Mouse (Mus musculus): ENCODE data around the gene Gm49396. TPM values are rescaled to one million over a fixed set of nuclear protein-coding genes. Genes with fewer than 3 reads are reported as not detected.

Gm49396 gene
- polyA plus RNA-seq, 1 experiment from 2014 or later, result 21.7 TPM

DNA sequence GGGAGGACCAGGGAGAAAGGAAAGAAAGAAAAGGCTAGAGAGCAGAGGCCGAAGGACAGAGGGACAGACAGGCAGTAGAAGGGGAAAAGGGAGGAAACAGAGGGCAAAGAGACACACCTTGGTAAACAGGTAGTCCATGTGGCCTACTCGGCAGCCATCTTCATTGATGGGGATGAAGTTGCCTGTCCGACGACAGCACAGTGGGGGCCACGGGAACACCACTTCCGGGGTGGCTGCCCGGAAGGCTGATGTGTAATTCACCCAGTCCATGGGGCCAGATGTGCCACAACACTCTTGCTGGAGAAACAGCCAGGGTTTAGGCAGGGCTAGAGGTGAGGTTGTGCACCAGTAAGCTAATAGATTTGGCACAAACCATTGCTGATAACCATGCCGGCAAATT is 41.8 kb downstream of the Gm49396 start:
- no peaks in the 10 kb centered on the region for H3K36me3 ChIP-seq
- 86% methylated on average over 8 of the region's 8 CpGs for WGBS

DNA sequence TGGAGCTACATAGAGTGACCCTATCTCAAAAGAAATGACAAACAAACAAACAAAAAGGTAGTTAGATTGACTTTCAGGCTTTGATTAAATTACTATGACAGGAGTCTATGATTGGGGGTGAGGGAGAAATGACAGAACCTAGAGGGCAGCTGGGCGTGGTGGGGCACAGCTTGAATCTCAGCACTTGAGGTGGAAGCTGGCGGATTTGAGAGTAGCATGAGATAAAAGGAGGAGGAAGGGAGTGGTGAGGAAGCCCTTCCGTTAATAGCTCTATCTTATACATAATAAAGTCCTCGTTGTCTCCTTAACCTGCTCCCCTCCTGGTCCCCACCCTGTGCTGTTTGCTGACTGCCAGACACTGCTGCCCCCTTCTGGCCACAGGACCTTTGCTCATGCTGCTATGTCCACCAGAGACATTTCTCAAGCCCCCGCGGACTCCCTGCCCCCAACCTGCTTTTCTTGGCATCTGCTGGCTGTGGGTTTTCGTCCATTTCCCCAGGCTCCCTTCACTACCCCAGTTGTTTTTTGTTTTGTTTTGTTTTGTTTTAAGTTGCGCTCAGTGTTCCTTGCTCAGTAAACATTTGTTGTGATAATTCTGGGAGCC is 44.7 kb downstream of the Gm49396 start:
- ATAC-seq (replicated peaks), result no peak
- WGBS, result 27% methylated on average over 8 of the region's 8 CpGs
- H3K36me3 ChIP-seq, result no peaks in the 10 kb centered on the region
- H3K4me2 ChIP-seq (replicated peaks), result no peak overlapping the region
- no peaks in the 10 kb centered on the region for H3K9me3 ChIP-seq
- H3K4me3 ChIP-seq, result no peak overlapping the region
- no peak overlapping the region for H3K9ac ChIP-seq (replicated peaks)
- no peaks in the 10 kb centered on the region for H3K27me3 ChIP-seq
- no peak overlapping the region for H3K27ac ChIP-seq (replicated peaks)
- H3K4me1 ChIP-seq, result no peaks in the 10 kb centered on the region

More for the DNA sequence above, 41.8 kb downstream of the Gm49396 start:
- Histone ChIP-seq H3K4me3 (no peak overlapping the region), H3K4me2 (replicated peaks) (no peak overlapping the region), H3K4me1 (peaks cover 8% of the 10 kb centered on the region), H3K9me3 (no peaks in the 10 kb centered on the region), H3K9ac (replicated peaks) (no peak overlapping the region), H3K27ac (replicated peaks) (no peak overlapping the region), H3K27me3 (no peaks in the 10 kb centered on the region)
- ATAC-seq (replicated peaks), result no peak

DNA sequence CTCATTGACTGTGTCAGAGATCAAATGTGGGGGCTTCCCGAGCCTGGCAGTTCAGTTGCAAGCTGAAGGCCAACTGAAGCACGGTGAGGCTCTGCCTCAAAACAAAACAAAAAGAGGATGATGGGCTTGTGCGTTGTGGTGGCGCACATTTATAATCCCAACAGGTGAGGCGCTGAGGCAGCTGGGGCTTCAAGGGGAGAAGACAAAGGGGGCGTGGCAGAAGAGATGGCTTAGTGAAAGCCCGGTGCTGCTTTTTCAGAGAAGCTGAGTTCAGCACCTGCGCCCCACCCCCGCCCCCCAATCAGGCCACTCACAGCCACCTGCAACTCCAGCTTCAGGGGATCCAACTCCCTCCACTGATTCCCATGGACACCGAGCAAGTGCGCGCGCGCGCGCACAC is 45.3 kb downstream of the Gm49396 start:
- Histone ChIP-seq H3K36me3 (no peaks in the 10 kb centered on the region), H3K4me3 (no peak overlapping the region), H3K27ac (replicated peaks) (no peak overlapping the region), H3K27me3 (no peaks in the 10 kb centered on the region), H3K9me3 (no peaks in the 10 kb centered on the region), H3K4me1 (no peaks in the 10 kb centered on the region), H3K4me2 (replicated peaks) (no peak overlapping the region), H3K9ac (replicated peaks) (no peak overlapping the region)
- ATAC-seq (replicated peaks), result no peak
- 50% methylated on average over 16 of the region's 16 CpGs for WGBS

DNA sequence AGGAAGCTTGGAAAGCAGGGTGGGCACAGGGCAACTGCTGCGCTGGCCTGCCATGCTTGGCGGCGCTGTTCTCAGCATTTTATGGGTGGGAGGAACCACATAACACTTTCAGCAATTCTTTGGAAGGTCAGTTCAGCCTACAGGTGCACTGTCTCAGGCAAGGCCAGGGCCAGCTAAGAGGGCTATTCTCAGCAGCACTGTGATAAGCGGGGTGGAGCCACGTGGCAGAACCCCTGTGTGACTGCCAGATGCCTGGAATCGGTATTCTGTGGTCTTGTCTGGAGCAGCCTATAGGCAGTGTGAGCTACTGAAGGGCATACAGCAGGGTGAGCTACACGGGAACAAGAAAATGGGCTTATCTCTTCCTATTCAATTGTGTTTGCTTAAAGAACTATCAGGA is 46.9 kb downstream of the Gm49396 start:
- Histone ChIP-seq H3K27ac (replicated peaks) (no peak overlapping the region), H3K4me1 (no peaks in the 10 kb centered on the region), H3K4me2 (replicated peaks) (no peak overlapping the region), H3K4me3 (no peak overlapping the region), H3K9ac (replicated peaks) (no peak overlapping the region), H3K36me3 (no peaks in the 10 kb centered on the region), H3K27me3 (no peaks in the 10 kb centered on the region), H3K9me3 (no peaks in the 10 kb centered on the region)
- ATAC-seq (replicated peaks), result no peak
- WGBS, result 67% methylated on average over 7 of the region's 7 CpGs

GRCm38 (mm10) chr7:30612654-30613402 is 49.7 kb downstream of the Gm49396 start, which contains the start of gene Upk1a:
Gene Upk1a (minus strand): TSS chr7:30612847.
- no peaks in the 10 kb centered on the region for H3K4me1 ChIP-seq
- 87% methylated on average over 8 of the region's 8 CpGs for WGBS
- peaks cover 18% of the 10 kb centered on the region for H3K36me3 ChIP-seq
- no peak within 1 kb of the TSS for H3K9ac ChIP-seq (replicated peaks)
- no peaks in the 10 kb centered on the region for H3K9me3 ChIP-seq
- H3K27ac ChIP-seq (replicated peaks), result no peak within 1 kb of the TSS
- peak; percentile 35; the same call in 1 of the 2 replicates for ATAC-seq (replicated peaks)
- H3K4me2 ChIP-seq (replicated peaks), result no peak within 1 kb of the TSS
- H3K27me3 ChIP-seq, result no peaks in the 10 kb centered on the region
- no peak within 1 kb of the TSS for H3K4me3 ChIP-seq

GRCm38 (mm10) chr7:30613529-30614112 is 50.5 kb downstream of the Gm49396 start:
- Histone ChIP-seq H3K9ac (replicated peaks) (no peak overlapping the region), H3K4me2 (replicated peaks) (no peak overlapping the region), H3K9me3 (no peaks in the 10 kb centered on the region), H3K27ac (replicated peaks) (no peak overlapping the region), H3K4me1 (no peaks in the 10 kb centered on the region), H3K4me3 (no peak overlapping the region), H3K27me3 (no peaks in the 10 kb centered on the region), H3K36me3 (peaks cover 26% of the 10 kb centered on the region)
- ATAC-seq (replicated peaks), result peak; percentile 63; the same call in 1 of the 2 replicates
- WGBS, result 23% methylated on average over 14 of the region's 14 CpGs

DNA sequence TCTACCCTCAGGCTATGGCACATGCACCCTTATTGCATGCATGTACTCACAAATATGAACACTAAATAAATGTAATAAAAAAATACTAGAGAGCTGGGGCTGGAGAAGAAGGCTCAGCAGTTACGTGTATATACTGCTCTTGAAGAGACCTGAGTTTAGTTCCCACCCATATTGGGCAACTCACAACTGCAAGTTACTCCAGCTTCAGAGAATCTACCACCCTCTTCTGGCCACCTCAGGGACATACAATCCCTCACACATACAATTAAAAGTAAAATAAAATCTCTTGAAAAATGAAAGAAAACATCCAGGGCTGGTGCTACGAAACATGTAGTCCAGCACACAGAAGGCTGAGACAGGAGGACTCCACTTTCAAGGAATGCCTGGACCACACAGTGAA is 51.3 kb downstream of the Gm49396 start:
- Histone ChIP-seq H3K9me3 (no peaks in the 10 kb centered on the region), H3K36me3 (peaks cover 35% of the 10 kb centered on the region), H3K27ac (replicated peaks) (no peak overlapping the region), H3K27me3 (no peaks in the 10 kb centered on the region), H3K4me2 (replicated peaks) (no peak overlapping the region), H3K4me1 (no peaks in the 10 kb centered on the region), H3K4me3 (no peak overlapping the region), H3K9ac (replicated peaks) (no peak overlapping the region)
- WGBS, result 81% methylated on average over 2 of the region's 2 CpGs
- ATAC-seq (replicated peaks), result no peak

DNA sequence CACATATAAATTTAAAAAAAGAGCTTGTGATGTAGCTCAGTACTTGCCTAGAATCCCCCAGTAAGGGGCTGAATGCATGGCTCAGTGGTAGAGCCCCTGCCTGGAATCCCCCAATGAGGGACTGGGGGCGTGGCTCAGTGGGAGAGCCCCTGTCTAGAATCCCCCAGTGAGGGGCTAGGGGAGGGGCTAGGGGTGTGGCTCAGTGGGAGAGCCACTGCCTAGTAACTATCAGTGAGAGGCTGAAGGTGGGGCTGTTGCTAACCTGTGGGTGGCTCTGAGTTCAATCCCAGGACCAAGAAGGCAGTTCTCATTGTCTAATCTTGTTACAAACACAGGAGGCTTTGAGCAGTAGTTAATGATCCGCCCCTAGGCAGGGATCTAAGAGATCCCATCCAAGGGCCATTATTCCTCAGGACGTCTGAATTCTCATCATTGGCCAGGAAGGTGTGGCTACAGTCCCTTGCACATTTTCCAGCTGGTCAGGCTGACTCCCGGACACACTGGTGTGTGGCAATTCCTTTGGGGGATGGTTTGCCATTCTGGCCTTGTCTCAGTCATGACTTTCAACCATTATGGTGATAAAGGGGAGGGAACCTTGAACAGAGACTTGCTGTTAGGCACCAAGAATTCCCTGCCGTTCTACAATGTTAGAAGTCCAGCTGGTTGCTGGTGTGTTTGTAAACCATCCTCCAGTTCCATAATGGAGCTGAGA is 52.1 kb downstream of the Gm49396 start:
- H3K27ac ChIP-seq (replicated peaks), result no peak overlapping the region
- H3K36me3 ChIP-seq, result peaks cover 35% of the 10 kb centered on the region
- ATAC-seq (replicated peaks), result no peak
- no peak overlapping the region for H3K4me2 ChIP-seq (replicated peaks)
- no peak overlapping the region for H3K4me3 ChIP-seq
- no peaks in the 10 kb centered on the region for H3K9me3 ChIP-seq
- WGBS, result 62% methylated on average over 5 of the region's 5 CpGs
- no peak overlapping the region for H3K9ac ChIP-seq (replicated peaks)
- H3K27me3 ChIP-seq, result no peaks in the 10 kb centered on the region
- no peaks in the 10 kb centered on the region for H3K4me1 ChIP-seq

Small RNA genes within 50 kb of the gene (microRNA-seq; reads per million reads assigned to microRNA genes)
- gene Gm38670, result not detected
- not detected for gene Mir3569

Other genes starting within 250 kb of the Gm49396 start
- 7.3 and 9.0 TPM in 2 replicates for gene Syne4, start 248.5 kb upstream of the Gm49396 start, polyA plus RNA-seq (2015; fragmentation: Nextera tagmentation; extraction: Ambion mirVana)
- not detected in 2 replicates for gene E130208F15Rik, start 241.6 kb upstream of the Gm49396 start, polyA plus RNA-seq (2015; fragmentation: Nextera tagmentation; extraction: Ambion mirVana)
- 22.1 and 22.5 TPM in 2 replicates for gene Sdhaf1, start 239.4 kb upstream of the Gm49396 start, polyA plus RNA-seq (2015; fragmentation: Nextera tagmentation; extraction: Ambion mirVana)
- gene Lrfn3, start 200.6 kb upstream of the Gm49396 start, polyA plus RNA-seq (2015; fragmentation: Nextera tagmentation; extraction: Ambion mirVana), result 11.2 and 12.3 TPM in 2 replicates
- gene Tyrobp, start 149.6 kb upstream of the Gm49396 start, polyA plus RNA-seq (2015; fragmentation: Nextera tagmentation; extraction: Ambion mirVana), result 22.5 and 24.3 TPM in 2 replicates
- gene Hcst, start 143.5 kb upstream of the Gm49396 start, polyA plus RNA-seq (2015; fragmentation: Nextera tagmentation; extraction: Ambion mirVana), result not detected in 2 replicates
- gene Nfkbid, start 141.6 kb upstream of the Gm49396 start, polyA plus RNA-seq (2015; fragmentation: Nextera tagmentation; extraction: Ambion mirVana), result 1.9 TPM in 2 replicates
- gene Aplp1, start 117.8 kb upstream of the Gm49396 start, polyA plus RNA-seq (2015; fragmentation: Nextera tagmentation; extraction: Ambion mirVana), result 544 and 608 TPM in 2 replicates
- gene Kirrel2, start 105.7 kb upstream of the Gm49396 start, polyA plus RNA-seq (2015; fragmentation: Nextera tagmentation; extraction: Ambion mirVana), result 0.20 and 0.47 TPM in 2 replicates
- gene Nphs1, start 105.0 kb upstream of the Gm49396 start, polyA plus RNA-seq (2015; fragmentation: Nextera tagmentation; extraction: Ambion mirVana), result 0.23 TPM in 1 of 2 replicates, not detected in the other
- not detected in 2 replicates for gene Prodh2, start 69.7 kb upstream of the Gm49396 start, polyA plus RNA-seq (2015; fragmentation: Nextera tagmentation; extraction: Ambion mirVana)
- 115 and 121 TPM in 2 replicates for gene Arhgap33, start 28.3 kb upstream of the Gm49396 start, polyA plus RNA-seq (2015; fragmentation: Nextera tagmentation; extraction: Ambion mirVana)
- gene Hspb6, start 11.2 kb upstream of the Gm49396 start, polyA plus RNA-seq (2015; fragmentation: Nextera tagmentation; extraction: Ambion mirVana), result 9.3 and 10.4 TPM in 2 replicates
- 12.3 and 13.9 TPM in 2 replicates for gene Proser3, start 11.0 kb upstream of the Gm49396 start, polyA plus RNA-seq (2015; fragmentation: Nextera tagmentation; extraction: Ambion mirVana)
- 58.9 and 63.3 TPM in 2 replicates for gene Lin37, start 3.5 kb upstream of the Gm49396 start, polyA plus RNA-seq (2015; fragmentation: Nextera tagmentation; extraction: Ambion mirVana)
- gene U2af1l4, start within 50 bp of the Gm49396 start, polyA plus RNA-seq (2015; fragmentation: Nextera tagmentation; extraction: Ambion mirVana), result 118 and 122 TPM in 2 replicates
- 131 and 138 TPM in 2 replicates for gene Psenen, start 283 bp downstream of the Gm49396 start, polyA plus RNA-seq (2015; fragmentation: Nextera tagmentation; extraction: Ambion mirVana)
- 6.3 and 6.6 TPM in 2 replicates for gene Igflr1, start 2.1 kb downstream of the Gm49396 start, polyA plus RNA-seq (2015; fragmentation: Nextera tagmentation; extraction: Ambion mirVana)
- 10.4 and 12.0 TPM in 2 replicates for gene Kmt2b, start 25.4 kb downstream of the Gm49396 start, polyA plus RNA-seq (2015; fragmentation: Nextera tagmentation; extraction: Ambion mirVana)
- 0.33 and 0.50 TPM in 2 replicates for gene Zbtb32, start 35.6 kb downstream of the Gm49396 start, polyA plus RNA-seq (2015; fragmentation: Nextera tagmentation; extraction: Ambion mirVana)
- gene Upk1a, start 49.5 kb downstream of the Gm49396 start, polyA plus RNA-seq (2015; fragmentation: Nextera tagmentation; extraction: Ambion mirVana), result 0.11 and 0.47 TPM in 2 replicates
- 899 and 915 TPM in 2 replicates for gene Cox6b1, start 62.8 kb downstream of the Gm49396 start, polyA plus RNA-seq (2015; fragmentation: Nextera tagmentation; extraction: Ambion mirVana)
- not detected in 2 replicates for gene Etv2, start 72.5 kb downstream of the Gm49396 start, polyA plus RNA-seq (2015; fragmentation: Nextera tagmentation; extraction: Ambion mirVana)
- gene Rbm42, start 87.0 kb downstream of the Gm49396 start, polyA plus RNA-seq (2015; fragmentation: Nextera tagmentation; extraction: Ambion mirVana), result 167 and 169 TPM in 2 replicates
- 36.2 and 38.3 TPM in 2 replicates for gene Haus5, start 101.7 kb downstream of the Gm49396 start, polyA plus RNA-seq (2015; fragmentation: Nextera tagmentation; extraction: Ambion mirVana)
- not detected in 2 replicates for gene Pmis2, start 108.3 kb downstream of the Gm49396 start, polyA plus RNA-seq (2015; fragmentation: Nextera tagmentation; extraction: Ambion mirVana)
- gene 2200002J24Rik, start 135.6 kb downstream of the Gm49396 start, polyA plus RNA-seq (2015; fragmentation: Nextera tagmentation; extraction: Ambion mirVana), result not detected in 2 replicates
- gene Atp4a, start 148.9 kb downstream of the Gm49396 start, polyA plus RNA-seq (2015; fragmentation: Nextera tagmentation; extraction: Ambion mirVana), result 1.1 and 1.9 TPM in 2 replicates
- gene Tmem147, start 166.2 kb downstream of the Gm49396 start, polyA plus RNA-seq (2015; fragmentation: Nextera tagmentation; extraction: Ambion mirVana), result 197 and 199 TPM in 2 replicates
- 1.1 TPM in 2 replicates for gene Gapdhs, start 180.3 kb downstream of the Gm49396 start, polyA plus RNA-seq (2015; fragmentation: Nextera tagmentation; extraction: Ambion mirVana)
- 1.6 and 2.0 TPM in 2 replicates for gene Sbsn, start 188.1 kb downstream of the Gm49396 start, polyA plus RNA-seq (2015; fragmentation: Nextera tagmentation; extraction: Ambion mirVana)
- gene Dmkn, start 200.4 kb downstream of the Gm49396 start, polyA plus RNA-seq (2015; fragmentation: Nextera tagmentation; extraction: Ambion mirVana), result 0.26 and 0.74 TPM in 2 replicates
- 1.3 TPM in 1 of 2 replicates, not detected in the other for gene Krtdap, start 224.6 kb downstream of the Gm49396 start, polyA plus RNA-seq (2015; fragmentation: Nextera tagmentation; extraction: Ambion mirVana)

Data from forebrain, embryonic 15.5 days (tissue).